Mouse (Mus musculus): ENCODE results near the gene Ubac1.
A peak's percentile ranks its signal among the peaks of the same experiment; 100 is the strongest.

DNA sequence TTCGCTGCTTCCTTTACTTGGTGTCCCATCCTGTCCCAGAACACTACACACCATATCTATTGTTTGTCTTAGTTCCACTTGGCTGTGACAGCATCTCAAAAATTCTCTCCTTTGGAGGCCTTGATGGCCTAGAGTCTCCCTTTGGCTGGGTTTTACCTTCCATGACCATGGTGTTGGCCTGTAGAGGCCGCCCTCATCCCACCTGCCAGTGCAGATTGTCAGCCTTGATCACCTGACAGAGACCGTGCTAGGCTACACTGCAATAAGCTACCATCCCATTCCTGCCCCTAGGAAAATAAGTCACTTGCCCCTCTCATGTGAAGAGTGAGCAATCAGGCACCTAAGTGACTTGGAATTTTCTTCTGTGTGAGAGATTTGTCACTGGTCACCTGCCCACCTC is 8.7 kb upstream of the Ubac1 start:
- TF ChIP-seq POLR2A (IDR thresholded peaks at IDR 0.05; ENCODE audit: borderline replicate concordance, extremely low read depth, low read depth, low read length) (no peak), CTCF (IDR thresholded peaks at IDR 0.05; ENCODE audit: insufficient read depth, low read length) (peak; percentile 36; the same call in 1 of the 2 replicates)
